Mouse (Mus musculus): ENCODE data around the gene 4933424G06Rik. TPM values are rescaled to one million over a fixed set of nuclear protein-coding genes. Genes with fewer than 3 reads are reported as not detected.
A peak's percentile ranks its signal among the peaks of the same experiment; 100 is the strongest.

4933424G06Rik gene
- polyA plus RNA-seq, 2 experiments: 0.10 TPM; not detected in 1

DNA sequence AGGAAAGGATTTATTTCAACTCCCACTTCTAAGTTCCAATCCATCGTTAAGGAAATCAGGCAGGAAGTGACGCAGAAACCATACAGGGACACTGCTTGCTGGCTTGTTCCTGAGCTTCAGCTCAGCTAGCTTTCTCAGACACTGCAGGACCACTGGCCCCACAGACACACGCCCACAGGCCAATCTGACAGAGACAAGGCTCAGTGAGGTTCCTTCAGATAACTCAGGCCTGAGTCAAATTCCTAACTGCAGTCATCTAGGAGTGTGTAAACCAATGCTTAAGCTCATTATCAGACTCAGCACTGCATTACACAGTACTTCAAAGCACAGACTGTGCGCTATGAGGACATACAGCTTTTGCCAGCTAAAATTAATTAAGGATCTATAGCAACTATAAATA lies 39.7 kb upstream of the 4933424G06Rik start:
- Histone ChIP-seq H3K4me1 (ENCODE audit: control insufficient read depth, insufficient read depth, low read length) (no peaks in the 10 kb centered on the region), H3K9me3 (ENCODE audit: control insufficient read depth, low read length) (no peaks in the 10 kb centered on the region), H3K4me2 (replicated peaks; ENCODE audit: low read depth, low read length, severe bottlenecking) (no peak overlapping the region), H3K27ac (replicated peaks; ENCODE audit: low read depth, low read length) (no peak overlapping the region), H3K9ac (ENCODE audit: low read depth, low read length, severe bottlenecking) (no peak overlapping the region), H3K36me3 (ENCODE audit: control insufficient read depth, insufficient read depth, low read length) (no peaks in the 10 kb centered on the region), H3K4me3 (replicated peaks; ENCODE audit: low read length) (no peak overlapping the region), H3K27me3 (ENCODE audit: control insufficient read depth, insufficient read depth, low read length) (no peaks in the 10 kb centered on the region)
- no peak for TF ChIP-seq POLR2A (IDR thresholded peaks at IDR 0.05; ENCODE audit: borderline replicate concordance, extremely low read depth, insufficient read depth, insufficient read length)
- DNase-seq (ENCODE audit: low spot score) (no peak), ATAC-seq (ENCODE audit: low FRiP score, low read depth) (no peak)
- WGBS: 53% methylated on average over 4 of the region's 4 CpGs

DNA sequence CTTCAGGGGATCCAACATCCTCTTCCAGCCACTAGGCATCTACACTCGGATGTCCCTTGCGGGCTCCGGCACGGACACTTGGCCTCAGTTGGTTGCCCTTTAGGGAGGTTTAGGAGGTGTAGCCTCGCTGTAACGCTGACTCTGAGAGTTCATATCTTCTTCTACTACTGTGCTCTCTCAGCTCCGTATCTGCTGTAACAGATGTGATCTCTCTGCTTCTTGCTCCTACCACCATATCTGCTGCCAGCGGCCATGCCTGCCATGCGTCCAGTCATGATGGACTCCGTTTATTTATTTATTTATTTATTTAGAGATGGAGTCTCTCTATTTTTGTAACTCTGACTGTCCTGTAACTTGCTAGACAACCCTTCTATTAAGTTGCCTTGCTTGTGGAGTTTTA lies 38.7 kb upstream of the 4933424G06Rik start:
- no peak overlapping the region for H3K27ac ChIP-seq (replicated peaks; ENCODE audit: low read depth, low read length)
- ATAC-seq (ENCODE audit: low FRiP score, low read depth) (no peak), DNase-seq (ENCODE audit: low spot score) (no peak)
- 92% methylated on average over 10 of the region's 10 CpGs for WGBS
- H3K9me3 ChIP-seq (ENCODE audit: control insufficient read depth, low read length): no peaks in the 10 kb centered on the region
- no peaks in the 10 kb centered on the region for H3K4me1 ChIP-seq (ENCODE audit: control insufficient read depth, insufficient read depth, low read length)
- TF ChIP-seq POLR2A (IDR thresholded peaks at IDR 0.05; ENCODE audit: borderline replicate concordance, extremely low read depth, insufficient read depth, insufficient read length): no peak
- H3K4me2 ChIP-seq (replicated peaks; ENCODE audit: low read depth, low read length, severe bottlenecking): no peak overlapping the region
- no peak overlapping the region for H3K9ac ChIP-seq (ENCODE audit: low read depth, low read length, severe bottlenecking)
- no peak overlapping the region for H3K4me3 ChIP-seq (replicated peaks; ENCODE audit: low read length)
- no peaks in the 10 kb centered on the region for H3K36me3 ChIP-seq (ENCODE audit: control insufficient read depth, insufficient read depth, low read length)
- no peaks in the 10 kb centered on the region for H3K27me3 ChIP-seq (ENCODE audit: control insufficient read depth, insufficient read depth, low read length)

DNA sequence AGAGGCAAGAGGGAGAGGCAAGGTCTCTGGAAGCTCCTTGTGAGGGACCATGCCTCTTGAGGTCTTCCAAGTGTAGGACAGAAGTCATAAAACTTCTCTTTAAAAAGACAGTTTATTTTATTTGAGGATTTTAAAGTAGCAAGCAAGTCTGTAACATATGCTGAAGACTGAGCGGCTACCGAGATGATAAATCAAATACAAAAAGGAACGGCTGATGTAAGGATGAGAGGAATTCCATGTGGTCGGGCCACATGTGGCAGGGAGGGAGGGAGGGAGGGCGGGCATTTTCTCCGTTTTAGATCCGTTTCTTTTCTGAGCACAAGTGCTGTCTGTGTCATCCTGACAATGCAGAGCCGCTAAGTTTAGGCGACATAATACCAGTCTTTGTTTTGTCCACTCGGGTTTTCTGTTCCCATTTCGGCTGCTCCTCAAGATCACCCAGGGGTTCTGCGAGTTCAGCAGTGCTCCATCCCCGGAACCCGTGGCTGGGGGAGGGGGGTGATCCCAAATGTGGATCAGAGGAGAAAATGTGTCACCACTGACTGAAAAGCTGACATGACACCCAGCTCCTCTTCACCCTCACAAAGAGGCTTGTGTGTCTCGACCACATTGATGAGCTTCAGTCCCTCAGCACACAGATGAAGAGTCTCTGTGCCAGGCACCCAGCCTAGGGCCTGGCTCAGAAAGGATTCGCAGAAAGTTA lies 37.1 kb upstream of the 4933424G06Rik start:
- no peaks in the 10 kb centered on the region for H3K36me3 ChIP-seq (ENCODE audit: control insufficient read depth, insufficient read depth, low read length)
- DNase-seq (ENCODE audit: low spot score): no peak
- H3K4me1 ChIP-seq (ENCODE audit: control insufficient read depth, insufficient read depth, low read length): no peaks in the 10 kb centered on the region
- WGBS: 54% methylated on average over 16 of the region's 16 CpGs
- peak; percentile 30 for ATAC-seq (ENCODE audit: low FRiP score, low read depth)
- no peak for TF ChIP-seq POLR2A (IDR thresholded peaks at IDR 0.05; ENCODE audit: borderline replicate concordance, extremely low read depth, insufficient read depth, insufficient read length)
- H3K4me2 ChIP-seq (replicated peaks; ENCODE audit: low read depth, low read length, severe bottlenecking): no peak overlapping the region
- no peaks in the 10 kb centered on the region for H3K27me3 ChIP-seq (ENCODE audit: control insufficient read depth, insufficient read depth, low read length)
- no peaks in the 10 kb centered on the region for H3K9me3 ChIP-seq (ENCODE audit: control insufficient read depth, low read length)
- no peak overlapping the region for H3K4me3 ChIP-seq (replicated peaks; ENCODE audit: low read length)
- H3K9ac ChIP-seq (ENCODE audit: low read depth, low read length, severe bottlenecking): 0 out of 2 replicates have a peak overlapping the region, but pooled peaks have one; percentile 25
- H3K27ac ChIP-seq (replicated peaks; ENCODE audit: low read depth, low read length): no peak overlapping the region

DNA sequence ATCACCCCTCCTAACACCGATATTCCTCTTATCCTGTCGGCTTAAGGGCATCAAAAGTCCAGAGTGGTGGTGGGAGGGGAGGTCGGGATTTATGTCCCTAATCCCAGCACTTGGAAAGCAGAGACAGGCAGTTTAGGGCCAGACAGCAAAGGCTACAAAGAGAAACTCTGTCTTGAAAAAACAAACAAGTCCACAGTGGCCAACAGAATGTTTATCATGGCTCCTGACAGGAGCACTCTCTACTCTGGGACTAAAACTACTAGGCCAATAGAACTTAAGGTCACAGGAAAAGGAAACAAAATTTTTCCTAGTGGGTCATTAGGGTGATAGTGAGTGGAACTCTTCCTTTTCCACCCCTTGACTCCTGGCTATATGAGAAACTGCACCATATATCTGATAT lies 35.0 kb upstream of the 4933424G06Rik start:
- Histone ChIP-seq H3K4me2 (replicated peaks; ENCODE audit: low read depth, low read length, severe bottlenecking) (no peak overlapping the region), H3K27me3 (ENCODE audit: control insufficient read depth, insufficient read depth, low read length) (no peaks in the 10 kb centered on the region), H3K9ac (ENCODE audit: low read depth, low read length, severe bottlenecking) (no peak overlapping the region), H3K36me3 (ENCODE audit: control insufficient read depth, insufficient read depth, low read length) (no peaks in the 10 kb centered on the region), H3K9me3 (ENCODE audit: control insufficient read depth, low read length) (no peaks in the 10 kb centered on the region), H3K27ac (replicated peaks; ENCODE audit: low read depth, low read length) (no peak overlapping the region), H3K4me1 (ENCODE audit: control insufficient read depth, insufficient read depth, low read length) (no peaks in the 10 kb centered on the region), H3K4me3 (replicated peaks; ENCODE audit: low read length) (no peak overlapping the region)
- TF ChIP-seq POLR2A (IDR thresholded peaks at IDR 0.05; ENCODE audit: borderline replicate concordance, extremely low read depth, insufficient read depth, insufficient read length): no peak
- WGBS: 13% methylated on average over 3 of the region's 3 CpGs
- no peak for ATAC-seq (ENCODE audit: low FRiP score, low read depth)
- no peak for DNase-seq (ENCODE audit: low spot score)

DNA sequence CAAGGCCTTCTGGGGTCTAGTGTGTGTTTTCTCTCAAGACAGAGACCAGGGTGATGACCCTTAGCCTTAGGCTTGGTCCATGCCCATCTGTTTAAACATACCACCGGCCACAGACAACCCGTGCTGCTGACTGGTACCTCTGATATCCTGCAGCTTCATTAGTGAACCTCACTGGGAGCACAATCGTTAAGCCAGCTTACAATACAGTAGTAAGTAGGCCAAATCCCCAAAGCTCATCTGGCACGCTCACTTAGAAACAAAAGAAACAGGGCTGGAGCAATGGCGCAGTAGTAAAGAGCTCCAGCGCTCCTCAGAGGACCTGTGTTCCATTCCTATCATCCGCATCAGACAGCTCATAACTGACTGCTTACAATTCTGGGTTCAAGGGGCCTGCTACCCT lies 29.1 kb upstream of the 4933424G06Rik start:
- Histone ChIP-seq H3K27ac (replicated peaks; ENCODE audit: low read depth, low read length) (no peak overlapping the region), H3K27me3 (ENCODE audit: control insufficient read depth, insufficient read depth, low read length) (no peaks in the 10 kb centered on the region), H3K4me3 (replicated peaks; ENCODE audit: low read length) (no peak overlapping the region), H3K9me3 (ENCODE audit: control insufficient read depth, low read length) (no peaks in the 10 kb centered on the region), H3K4me2 (replicated peaks; ENCODE audit: low read depth, low read length, severe bottlenecking) (no peak overlapping the region), H3K9ac (ENCODE audit: low read depth, low read length, severe bottlenecking) (no peak overlapping the region), H3K4me1 (ENCODE audit: control insufficient read depth, insufficient read depth, low read length) (0 out of 2 replicates have a peak, but pooled peaks cover 5% of the 10 kb centered on the region), H3K36me3 (ENCODE audit: control insufficient read depth, insufficient read depth, low read length) (no peaks in the 10 kb centered on the region)
- no peak for DNase-seq (ENCODE audit: low spot score)
- ATAC-seq (ENCODE audit: low FRiP score, low read depth): no peak
- 67% methylated on average over 7 of the region's 7 CpGs for WGBS
- no peak for TF ChIP-seq POLR2A (IDR thresholded peaks at IDR 0.05; ENCODE audit: borderline replicate concordance, extremely low read depth, insufficient read depth, insufficient read length)
